Mouse (Mus musculus) retina, embryonic 14.5 days (tissue): ENCODE data around the gene Utrn.

Experiments
- DNase-seq: peaks from one replicate; pipeline ENCODE4 v3.0.0-alpha.2; 2015; ENCODE audit warnings: low spot score

Utrn gene

DNA sequence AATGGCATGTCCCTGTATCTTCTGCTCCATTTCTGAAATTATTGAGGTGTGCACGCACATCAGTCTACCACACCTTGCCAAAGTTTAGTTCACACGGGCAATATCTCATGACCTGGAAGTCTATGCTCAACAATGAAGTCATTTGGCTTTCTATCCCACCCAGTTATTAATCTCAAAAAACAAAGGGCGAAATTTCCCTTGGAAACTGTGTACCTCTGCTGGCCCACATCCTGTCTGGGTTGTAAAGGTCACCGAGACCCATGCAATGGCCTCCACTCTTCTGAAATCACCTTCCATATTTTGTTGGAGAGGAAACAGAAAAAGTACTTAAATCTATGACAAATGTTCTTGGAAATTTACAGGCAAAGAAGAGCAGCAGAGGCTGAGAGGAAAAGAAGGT, 70.9 kb downstream of the Utrn start:
- DNase-seq: no peak

DNA sequence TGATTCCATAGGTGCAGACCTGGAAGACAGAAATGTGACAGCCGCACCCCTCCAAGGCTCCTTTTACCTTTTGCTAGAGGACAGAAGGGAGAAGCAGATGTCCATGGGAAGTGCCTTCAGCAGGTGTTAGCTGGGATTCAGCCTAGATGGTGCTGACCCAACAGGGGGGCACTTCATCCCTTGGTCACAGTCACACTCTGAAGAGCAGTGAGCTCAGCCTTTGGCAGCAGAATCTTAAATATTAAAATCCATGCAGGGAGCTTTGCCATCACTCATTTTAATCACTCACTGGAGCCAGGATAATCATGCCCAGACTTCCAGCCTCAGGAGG, 72.7 kb downstream of the Utrn start:
- no peak for DNase-seq

DNA sequence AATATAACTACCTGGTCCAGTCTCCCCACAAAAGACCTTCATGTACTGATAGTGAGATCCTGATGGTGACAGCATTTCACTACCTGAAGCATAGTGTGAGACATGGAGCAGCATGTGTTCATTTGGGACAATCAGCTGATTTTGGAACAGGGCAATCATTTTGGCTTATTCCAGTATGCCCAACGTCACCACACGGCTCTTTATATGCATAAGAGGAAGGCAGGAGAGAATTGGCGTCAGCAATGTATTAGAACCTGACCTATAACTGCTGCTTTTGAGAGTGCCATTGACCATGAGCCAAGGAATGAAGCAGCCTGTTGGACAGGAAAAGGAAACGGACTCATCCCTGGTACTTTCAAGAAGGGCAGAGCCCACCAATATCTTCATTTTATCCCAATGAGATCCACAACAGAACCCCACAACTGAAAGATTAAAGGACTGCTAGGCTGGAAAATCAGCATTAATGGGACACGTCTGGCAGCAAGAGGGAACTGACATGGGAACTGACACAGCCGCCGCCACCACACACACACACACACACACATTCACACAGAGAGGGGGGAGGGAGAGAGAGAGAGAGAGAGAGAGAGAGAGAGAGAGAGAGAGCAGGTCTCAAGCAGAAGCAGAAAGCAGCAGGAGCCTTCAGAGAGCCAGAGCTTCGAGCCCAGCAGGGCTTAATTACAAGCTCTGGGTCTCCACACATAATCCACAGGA, 73.2 kb downstream of the Utrn start:
- DNase-seq: no peak

DNA sequence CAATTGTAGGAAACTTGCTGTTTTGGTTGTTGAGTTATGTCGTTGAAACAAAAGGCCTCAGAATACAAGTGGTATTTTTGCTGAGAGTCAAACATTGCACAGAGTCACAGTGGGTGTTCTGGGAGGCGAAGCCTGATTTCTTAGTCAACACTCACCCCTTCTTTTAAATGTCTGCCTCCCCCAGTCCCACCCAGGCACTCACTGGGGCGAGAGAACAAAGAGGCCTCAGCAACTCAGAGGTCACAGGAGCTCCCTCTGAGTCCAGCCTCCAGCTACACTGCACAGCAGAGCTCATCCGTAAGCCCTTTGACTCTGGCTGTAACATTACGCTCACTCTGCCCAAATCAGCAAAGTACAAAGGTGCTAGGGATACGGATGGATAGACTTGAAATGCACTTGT, 77.1 kb downstream of the Utrn start:
- peak; percentile 46 for DNase-seq

DNA sequence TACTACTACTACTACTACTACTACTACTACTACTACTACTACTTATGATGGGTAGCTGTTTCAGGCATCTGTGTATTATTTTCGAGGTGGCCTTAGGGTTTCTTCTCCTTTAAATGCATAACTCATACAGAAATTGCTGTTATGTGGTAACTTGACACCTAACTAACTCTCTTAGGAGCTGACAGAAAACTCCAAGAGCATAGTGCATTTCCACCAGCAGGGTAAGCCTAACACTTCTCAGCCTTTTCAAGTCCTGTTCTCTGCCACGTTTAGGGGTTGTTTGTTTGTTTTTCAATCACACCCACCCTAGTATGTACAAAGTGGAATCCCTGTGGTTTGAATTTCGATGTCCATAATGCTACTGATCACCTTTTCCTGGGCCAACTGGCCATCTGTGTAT, 78.3 kb downstream of the Utrn start:
- DNase-seq: no peak

DNA sequence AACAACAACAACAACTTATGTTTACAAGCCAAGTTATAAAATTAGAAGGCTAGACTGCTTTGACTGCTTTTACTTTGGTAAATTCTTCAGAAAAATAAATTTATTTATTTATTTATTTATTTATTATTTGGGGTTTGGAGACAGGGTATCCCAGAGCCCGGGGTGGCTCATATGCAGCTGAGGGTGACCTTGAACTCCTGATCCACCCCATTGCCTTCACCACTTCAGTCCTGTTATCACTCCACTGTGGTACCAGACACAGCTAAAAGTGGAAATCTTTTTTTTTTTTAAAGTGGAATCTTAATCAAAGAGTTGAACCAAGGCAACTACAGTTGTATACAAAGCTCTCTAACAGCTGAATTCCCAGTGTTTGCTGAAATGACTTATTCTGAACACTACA, 80.6 kb downstream of the Utrn start:
- no peak for DNase-seq

DNA sequence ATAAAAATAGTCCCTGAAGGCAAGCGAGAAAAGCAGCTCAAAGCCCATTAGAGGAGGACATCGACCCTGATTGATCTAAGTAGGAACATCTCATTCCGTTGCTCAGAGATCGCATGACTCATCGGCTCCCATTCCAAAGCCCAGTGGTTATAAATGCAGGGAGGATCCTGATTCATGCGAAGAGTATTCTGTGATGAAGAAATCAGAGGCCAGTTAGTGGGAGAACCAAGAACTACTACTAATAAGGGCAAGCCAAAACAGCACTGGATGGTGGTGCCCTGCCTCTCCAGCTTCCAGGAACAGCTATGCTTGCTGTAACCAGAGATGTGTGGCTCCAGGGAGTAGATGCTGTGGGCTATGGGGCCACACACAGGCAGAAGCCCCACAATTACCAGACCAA, 81.2 kb downstream of the Utrn start:
- no peak for DNase-seq

DNA sequence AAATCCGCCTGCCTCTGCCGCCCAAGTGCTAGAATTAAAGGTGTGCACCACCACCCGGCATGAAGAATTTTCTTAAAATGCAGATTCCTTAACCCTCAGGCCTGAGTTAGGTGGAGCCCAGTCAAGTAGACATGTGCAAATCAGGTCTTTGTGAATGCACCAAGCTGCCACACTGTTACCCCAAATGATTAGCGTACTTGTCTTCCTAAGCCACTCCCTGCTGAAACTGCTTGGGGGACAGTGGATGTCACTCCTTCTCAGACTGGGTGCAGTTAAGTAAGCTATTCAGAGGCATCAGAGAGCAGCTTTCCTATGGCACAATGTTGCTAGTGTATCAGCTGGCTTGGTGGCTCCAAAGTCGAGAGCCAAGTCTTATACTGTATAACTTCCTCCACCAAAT, 83.9 kb downstream of the Utrn start:
- no peak for DNase-seq

DNA sequence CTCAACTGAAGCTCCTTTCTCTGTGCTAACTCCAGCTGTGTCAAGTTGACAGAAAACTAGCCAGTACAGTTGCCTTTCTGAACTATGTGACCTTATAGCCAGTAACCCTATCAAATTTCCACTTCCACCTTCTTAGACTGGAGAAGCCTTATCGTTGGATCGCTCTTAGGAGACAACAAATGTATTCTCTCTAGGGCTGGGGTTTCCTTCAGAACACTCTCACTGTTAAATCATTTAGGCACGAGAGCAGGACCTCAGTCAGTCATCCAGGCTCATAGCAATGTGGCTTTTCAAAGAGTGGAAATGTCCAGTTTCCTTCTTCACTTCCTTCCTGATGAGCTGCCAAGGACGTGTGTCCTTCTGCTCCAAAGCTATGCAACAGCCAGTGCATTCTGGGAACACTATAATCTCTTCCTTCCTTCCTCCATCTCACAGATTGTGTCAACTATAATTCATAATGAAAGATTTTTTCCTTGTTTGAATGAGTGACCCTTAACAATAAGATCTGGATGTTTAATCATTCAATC, 87.7 kb downstream of the Utrn start:
- DNase-seq: no peak

DNA sequence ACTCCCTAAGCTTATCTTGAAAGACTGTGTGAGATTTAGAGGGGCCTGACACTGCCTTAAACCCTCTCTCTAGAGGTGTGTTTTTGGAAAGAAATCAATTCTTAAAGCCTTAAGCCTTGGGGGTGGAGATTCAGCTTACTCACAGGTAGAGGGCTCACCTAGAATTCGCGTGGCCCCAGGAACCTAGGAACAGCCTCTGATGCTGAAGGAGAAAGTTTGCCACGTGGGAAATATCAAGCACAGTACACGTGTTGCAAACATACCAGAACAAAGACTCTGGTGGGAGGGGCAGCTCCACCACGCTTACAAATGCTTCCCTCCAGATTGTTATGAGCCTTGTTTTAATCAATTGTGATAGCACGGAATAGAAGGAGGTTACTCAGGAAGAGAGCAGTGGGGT, 96.0 kb downstream of the Utrn start:
- peak; percentile 38 for DNase-seq

DNA sequence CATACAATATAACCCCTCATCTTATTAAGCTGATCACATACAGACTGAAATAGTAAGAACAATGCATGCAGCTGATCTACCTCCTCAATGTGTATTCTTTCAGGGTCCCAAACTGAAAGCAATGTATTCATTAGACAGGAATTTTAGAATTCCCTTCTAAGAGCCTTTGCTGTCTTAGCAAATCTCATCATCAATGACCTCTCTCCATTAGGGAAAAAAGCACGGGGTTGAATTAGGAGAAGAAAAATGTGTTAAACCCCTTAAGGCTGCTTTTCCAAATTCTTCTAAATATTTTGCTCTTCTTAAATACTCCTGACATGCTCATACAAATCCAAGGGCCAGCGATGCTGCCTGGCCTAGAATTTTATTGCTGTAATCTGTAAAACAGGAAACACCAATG, 97.7 kb downstream of the Utrn start:
- DNase-seq: no peak

DNA sequence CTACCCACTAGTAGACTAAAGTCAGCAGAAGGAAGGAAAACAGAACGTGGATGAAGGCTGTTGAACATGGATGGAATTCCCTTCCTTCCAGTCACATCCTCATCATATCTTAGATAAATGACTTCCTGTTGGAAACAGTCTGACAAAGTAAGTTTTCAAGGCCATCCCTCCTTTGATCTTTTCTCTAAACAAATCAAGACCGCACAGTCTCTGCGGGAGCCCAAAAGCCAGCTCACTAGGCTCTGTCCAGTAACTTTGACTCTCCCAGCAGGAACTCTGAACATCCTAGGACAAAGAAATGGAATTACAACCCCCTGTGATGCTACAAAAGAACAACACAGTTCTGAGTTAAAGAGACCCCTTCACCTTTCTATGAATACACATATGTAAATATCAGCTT, 106.5 kb downstream of the Utrn start:
- no peak for DNase-seq

DNA sequence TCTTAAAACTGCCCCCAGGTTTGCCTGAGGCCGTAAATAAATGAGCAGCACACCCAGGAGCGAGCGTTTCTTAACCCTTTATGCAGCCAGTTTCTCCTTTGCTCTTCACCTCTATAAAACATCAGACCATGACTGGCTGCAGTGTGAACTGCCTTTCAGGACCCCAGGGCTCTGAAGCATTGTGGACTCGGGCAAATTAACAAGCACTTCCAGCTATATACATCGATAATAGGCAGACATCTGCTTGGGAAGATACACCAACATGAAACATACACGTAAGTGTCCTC, 110.5 kb downstream of the Utrn start:
- no peak for DNase-seq

DNA sequence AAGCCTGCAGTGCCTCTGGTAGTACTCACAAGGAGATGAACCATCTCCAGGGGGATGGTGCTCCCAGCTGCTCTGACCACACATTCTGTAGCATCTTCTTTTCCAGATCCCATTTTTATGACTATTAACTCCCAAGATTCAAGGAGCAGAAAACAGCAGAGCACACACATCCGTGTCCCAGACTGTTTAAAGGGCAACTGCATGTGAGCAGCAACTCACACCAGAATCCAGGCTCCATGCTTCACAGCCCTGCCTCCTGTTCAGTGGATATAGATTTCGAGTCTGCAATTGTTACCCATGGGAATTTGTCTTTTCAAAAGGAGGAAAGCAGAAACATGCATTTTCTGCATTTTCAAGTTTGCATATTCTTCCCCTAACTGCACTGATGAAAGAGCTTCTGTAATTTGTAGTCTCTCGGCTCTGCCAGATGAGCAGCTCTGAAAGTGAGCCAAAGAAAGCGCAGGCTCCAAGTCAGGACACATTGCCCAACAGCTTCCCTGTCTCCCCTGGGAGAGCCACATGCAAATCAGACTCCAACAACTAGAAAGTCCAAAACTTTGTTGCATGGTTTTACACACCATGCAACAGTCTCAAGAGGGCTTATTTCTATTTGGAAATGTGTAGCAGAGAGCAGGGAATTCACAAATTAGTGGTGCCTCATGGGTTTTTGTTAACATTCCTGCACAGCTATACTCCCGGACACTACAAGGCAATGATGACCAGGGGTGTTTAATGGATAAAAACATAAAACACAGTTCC, 111.0 kb downstream of the Utrn start:
- DNase-seq: no peak

DNA sequence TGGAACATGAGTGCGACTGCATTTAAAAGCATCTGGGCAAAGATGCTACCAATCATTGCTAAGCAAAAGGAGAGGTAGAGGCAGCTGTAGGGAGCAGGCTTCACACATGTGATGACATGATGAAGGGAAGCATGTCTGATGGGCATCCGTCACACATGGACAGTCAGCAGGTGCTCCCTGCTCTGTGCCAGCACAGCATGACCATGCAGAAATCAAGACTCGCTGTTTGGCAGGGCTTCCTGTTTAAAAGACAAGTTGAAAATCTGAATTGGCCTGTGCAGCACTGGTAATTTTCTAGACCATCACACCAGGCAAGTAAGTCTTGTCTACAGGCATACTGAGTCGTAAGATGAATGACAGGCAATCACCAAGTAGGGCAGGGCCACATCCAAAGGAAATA, 112.5 kb downstream of the Utrn start:
- DNase-seq: no peak

DNA sequence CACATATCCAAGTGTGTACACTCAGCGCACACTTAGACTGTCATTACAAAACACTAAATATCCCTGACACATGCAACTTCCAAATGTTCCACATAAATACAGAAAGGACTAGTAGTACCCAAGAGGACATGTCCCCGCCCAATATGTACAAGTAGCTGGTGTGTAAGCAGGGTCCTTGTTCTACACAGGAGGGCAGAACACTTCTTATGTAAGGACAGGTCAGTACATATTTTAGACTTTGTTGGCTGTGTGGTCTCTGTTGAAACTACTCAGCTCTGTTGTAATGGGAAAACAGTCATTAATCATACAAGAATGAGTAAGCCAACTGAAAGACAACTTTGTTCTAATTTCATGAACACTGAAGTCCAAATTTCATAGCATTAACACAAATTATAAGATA, 114.3 kb downstream of the Utrn start:
- DNase-seq: no peak

DNA sequence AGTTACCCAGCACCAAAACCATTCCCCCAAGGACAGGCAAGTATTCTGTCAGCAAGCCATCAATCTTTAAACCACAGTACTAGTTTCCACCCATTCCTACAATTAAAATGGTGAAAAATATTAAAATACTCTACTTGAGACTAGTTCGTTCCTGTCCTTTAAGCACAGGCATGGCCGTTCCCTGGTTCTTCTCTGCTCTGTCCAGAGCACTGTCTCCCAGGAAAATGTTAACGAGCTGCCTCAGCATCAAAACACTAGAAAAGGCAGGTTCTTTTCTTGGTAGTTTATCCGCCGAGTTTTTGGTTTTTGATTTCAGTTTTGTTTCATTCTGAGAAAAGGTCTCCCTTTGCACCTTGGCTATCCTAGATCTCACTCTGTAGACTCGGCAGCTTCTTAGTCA, 115.0 kb downstream of the Utrn start:
- no peak for DNase-seq

DNA sequence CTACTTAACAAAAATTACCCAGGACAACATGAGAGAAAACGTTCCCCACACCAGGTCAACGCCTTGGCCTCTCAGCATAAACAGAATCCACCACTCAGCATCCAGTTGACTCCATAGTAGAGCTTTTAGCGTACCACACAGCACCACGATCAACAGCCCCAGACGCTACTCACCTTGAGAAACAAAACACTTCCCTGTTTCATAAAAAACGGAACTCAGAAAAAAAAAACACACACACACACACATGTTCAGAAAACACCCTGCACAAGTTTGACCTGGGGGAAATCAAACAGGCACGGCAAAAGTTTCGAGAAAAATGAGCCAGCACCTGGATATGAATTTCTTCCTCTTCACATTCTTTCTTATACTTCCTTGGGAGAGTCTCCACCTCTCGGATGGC, 125.4 kb downstream of the Utrn start:
- DNase-seq: no peak

DNA sequence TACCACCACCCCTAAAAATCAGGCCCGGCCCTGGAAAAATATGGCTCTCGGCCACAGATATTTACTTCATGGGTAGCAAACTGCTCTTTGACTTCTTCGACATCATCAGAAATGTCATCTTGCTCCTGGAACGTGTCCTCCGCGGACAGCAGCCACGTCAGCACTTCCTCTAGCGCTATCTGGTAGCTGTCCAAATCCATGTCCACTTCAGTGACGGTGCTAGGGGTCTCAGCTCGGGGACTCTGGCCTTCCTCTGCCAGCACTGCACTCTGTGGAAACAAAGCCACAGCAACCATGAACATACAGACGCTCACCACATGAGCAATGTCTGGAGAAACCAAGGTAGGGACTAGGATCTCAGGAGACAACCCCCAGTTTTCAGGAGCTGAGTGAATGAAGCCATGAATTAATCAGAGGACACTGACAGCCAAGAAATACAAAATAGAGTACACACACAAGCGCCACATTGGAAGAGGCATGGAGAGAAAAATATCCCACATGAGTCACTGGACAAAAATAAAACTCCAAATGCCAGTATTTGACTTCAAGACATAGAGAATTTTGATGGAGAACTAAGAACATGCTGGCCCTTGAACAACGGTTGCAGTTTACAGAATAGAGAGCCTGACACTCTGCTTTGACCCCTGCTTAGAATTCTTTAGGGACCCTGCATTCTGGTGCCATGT, 129.7 kb downstream of the Utrn start:
- no peak for DNase-seq

DNA sequence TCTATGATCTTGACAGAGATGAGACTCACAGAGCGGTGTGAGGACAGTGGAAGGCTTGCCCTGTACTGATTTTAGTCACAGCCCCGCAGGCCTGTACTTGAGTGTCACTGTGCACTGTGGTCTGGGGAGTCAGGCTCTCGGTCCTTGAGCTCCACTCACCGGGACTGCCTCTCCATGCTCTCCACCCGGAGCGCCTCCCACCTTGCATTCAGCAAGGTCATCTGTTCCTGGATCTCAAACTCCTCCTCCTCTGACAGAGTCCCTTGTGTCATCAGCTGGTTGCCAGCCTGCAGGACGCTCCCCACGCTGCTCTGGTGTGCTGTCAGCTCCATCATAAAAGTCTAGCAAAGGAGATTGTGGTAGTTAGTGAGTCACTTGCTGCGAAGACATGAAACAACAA, 131.2 kb downstream of the Utrn start:
- peak; percentile 7 for DNase-seq

DNA sequence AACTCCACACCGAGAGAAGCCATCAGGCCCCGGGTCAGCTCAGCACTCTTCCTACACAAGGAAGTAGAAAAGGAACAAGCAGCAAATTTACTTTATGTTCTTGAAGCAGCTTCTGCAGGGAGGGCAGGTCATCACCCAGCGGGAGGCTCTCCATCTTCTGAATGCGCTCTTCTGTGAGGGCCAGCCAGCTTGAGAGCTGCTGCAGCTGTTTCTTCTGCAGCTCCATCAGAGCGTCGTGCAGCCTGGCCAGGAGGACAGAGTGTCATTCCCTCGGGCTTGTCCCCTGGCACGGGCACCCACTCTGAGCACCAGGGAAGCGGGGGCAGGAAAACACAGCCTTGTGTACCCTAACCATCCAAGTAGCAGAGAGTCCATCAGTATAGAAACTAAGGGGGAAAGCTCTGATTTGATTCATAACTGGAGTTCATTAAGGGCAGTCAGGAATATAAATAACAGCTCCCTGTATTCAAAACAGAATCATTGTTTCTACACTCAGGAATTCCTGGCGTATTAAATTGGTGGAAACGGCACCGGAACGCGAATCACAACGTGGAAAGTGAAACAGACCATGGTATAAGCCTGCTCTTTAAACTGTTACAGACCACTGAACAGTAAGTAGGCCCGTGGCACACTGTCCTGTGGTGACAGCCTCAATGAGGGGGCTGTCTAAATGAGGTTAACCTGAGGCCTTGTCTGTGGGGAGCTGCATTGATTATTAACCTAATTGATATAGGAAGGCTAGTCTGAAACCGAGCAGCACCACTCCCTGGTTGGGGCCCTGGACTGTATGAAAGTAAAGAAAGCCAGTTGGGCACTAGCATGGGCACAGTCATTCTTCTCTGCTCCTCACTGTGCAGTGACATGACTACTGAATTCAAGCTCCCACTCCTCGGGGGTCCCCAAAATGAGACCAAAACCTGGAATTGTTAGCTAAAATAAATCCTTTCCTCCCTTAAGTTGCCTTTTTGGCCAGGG, 132.0 kb downstream of the Utrn start:
- DNase-seq: peak; percentile 62

DNA sequence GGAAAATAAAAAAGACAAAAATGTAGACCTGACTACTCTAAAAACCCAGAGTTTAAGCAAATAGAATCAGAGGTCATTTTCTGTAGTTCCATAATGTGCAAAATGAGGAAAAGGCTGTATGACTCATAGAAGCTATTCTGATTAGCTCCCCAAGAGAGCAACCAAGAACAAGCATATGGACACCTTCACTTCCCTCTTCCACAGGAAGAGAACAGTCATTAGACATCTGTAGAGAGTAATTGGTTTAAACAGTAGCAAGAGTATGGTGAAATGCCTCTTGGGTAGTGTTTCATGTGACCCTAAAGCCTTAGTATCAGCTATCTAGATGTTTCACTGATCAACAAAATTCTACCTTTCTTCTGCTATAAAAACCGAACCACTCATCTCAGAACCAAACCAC, 133.5 kb downstream of the Utrn start:
- no peak for DNase-seq
